Mouse (Mus musculus) kidney, adult 2 months (tissue): Measurements from ENCODE around the gene Mettl23. TPM values are rescaled to one million over a fixed set of nuclear protein-coding genes. Genes with fewer than 3 reads are reported as not detected.
A peak's percentile ranks its signal among the peaks of the same experiment; 100 is the strongest.

Experiments used
- DNase-seq: peaks from one replicate; pipeline ENCODE4 v3.0.0; 2021
- H3K27ac ChIP-seq: fragments of 200-500 bp; 2 replicates; pipeline ENCODE4 v1.5.1; 2012; ENCODE audit warnings: low read depth, low read length, control low read depth, inconsistent platforms; ENCODE audit not compliant: insufficient read depth
- H3K27me3 ChIP-seq: fragments of 200-500 bp; replicated peaks from 2 replicates; pipeline ENCODE4 v1.6.1; 2012; ENCODE audit warnings: mild to moderate bottlenecking, moderate library complexity, low read length, inconsistent platforms; ENCODE audit not compliant: control insufficient read depth, insufficient read depth
- H3K36me3 ChIP-seq: fragments of 200-500 bp; 2 replicates; pipeline ENCODE4 v1.6.1; 2012; ENCODE audit warnings: mild to moderate bottlenecking, moderate library complexity, low read length, inconsistent platforms; ENCODE audit not compliant: control insufficient read depth, insufficient read depth
- H3K4me1 ChIP-seq: fragments of 200-500 bp; 2 replicates; pipeline ENCODE4 v1.6.1; 2011; ENCODE audit warnings: low read length; ENCODE audit not compliant: control insufficient read depth, insufficient read depth
- H3K4me3 ChIP-seq: fragments of 200-500 bp; 2 replicates; pipeline ENCODE4 v1.5.1; 2011; ENCODE audit warnings: mild to moderate bottlenecking, low read depth, low read length, control low read depth; ENCODE audit not compliant: insufficient read depth
- CTCF ChIP-seq: fragments of 200-500 bp; conservative IDR thresholded peaks from 2 replicates; pipeline ENCODE4 v1.5.1; 2011; ENCODE audit warnings: low read depth, mild to moderate bottlenecking, control low read depth, low read length, moderate library complexity, mixed read lengths; ENCODE audit not compliant: insufficient read depth, insufficient read length
- POLR2A ChIP-seq: fragments of 200-500 bp; IDR thresholded peaks from one replicate; pipeline ENCODE4 v1.6.1; 2011; ENCODE audit warnings: low read depth, low read length, control low read depth
- WGBS: fragments of 180-500 bp; shearing (Covaris S2); methylation state at CpG from one replicate; pipeline ENCODE4 v1.1.7; 2018; 5-methylcytosine and 5-hydroxymethylcytosine counted together
- polyA plus RNA-seq: library from polyadenylated mRNA; depleted of rRNA; stranded (reverse); fragments of >200 nt; gene quantifications from 2 replicates; pipeline ENCODE4 v1.2.3, GENCODE M21; 2012

Gene Mettl23
- polyA plus RNA-seq, 1 experiment = 32.8 TPM

GRCm38 (mm10) chr11:116807526-116807925 lies 35.6 kb upstream of the Mettl23 start:
- Histone ChIP-seq H3K27ac (no peak overlapping the region), H3K4me1 (no peaks in the 10 kb centered on the region), H3K27me3 (no peaks in the 10 kb centered on the region), H3K4me3 (no peak overlapping the region), H3K36me3 (no peaks in the 10 kb centered on the region)
- no peak for DNase-seq
- no peak for TF ChIP-seq CTCF
- no peak for TF ChIP-seq POLR2A
- 50% methylated on average over 3 of the region's 3 CpGs for WGBS

- WGBS = 22% methylated on average over 7 of the region's 7 CpGs
- Histone ChIP-seq H3K4me3 (no peak overlapping the region), H3K4me1 (no peaks in the 10 kb centered on the region), H3K27ac (peak overlapping the region; percentile 61), H3K27me3 (no peaks in the 10 kb centered on the region), H3K36me3 (no peaks in the 10 kb centered on the region)
- DNase-seq = peak; percentile 91
- TF ChIP-seq CTCF (peak; percentile 89), POLR2A (no peak)
These were observed 35.0 kb upstream of the Mettl23 start for GRCm38 (mm10) chr11:116807938-116808606.

GRCm38 (mm10) chr11:116808811-116809395 lies 34.2 kb upstream of the Mettl23 start:
- 0 out of 2 replicates have a peak, but pooled peaks cover 4% of the 10 kb centered on the region for H3K4me1 ChIP-seq
- TF ChIP-seq POLR2A = no peak
- TF ChIP-seq CTCF = no peak
- 84% methylated on average over 11 of the region's 11 CpGs for WGBS
- H3K36me3 ChIP-seq = no peaks in the 10 kb centered on the region
- no peak overlapping the region for H3K4me3 ChIP-seq
- DNase-seq = no peak
- H3K27me3 ChIP-seq = no peaks in the 10 kb centered on the region
- no peak overlapping the region for H3K27ac ChIP-seq

- H3K4me3 ChIP-seq = no peak overlapping the region
- no peaks in the 10 kb centered on the region for H3K27me3 ChIP-seq
- no peaks in the 10 kb centered on the region for H3K36me3 ChIP-seq
- no peak for DNase-seq
- no peak overlapping the region for H3K27ac ChIP-seq
- 90% methylated on average over 8 of the region's 8 CpGs for WGBS
- 0 out of 2 replicates have a peak, but pooled peaks cover 6% of the 10 kb centered on the region for H3K4me1 ChIP-seq
- no peak for TF ChIP-seq CTCF
- TF ChIP-seq POLR2A = no peak
These were observed 33.6 kb upstream of the Mettl23 start for GRCm38 (mm10) chr11:116809520-116809919.

- H3K4me3 ChIP-seq = no peak overlapping the region
- no peaks in the 10 kb centered on the region for H3K27me3 ChIP-seq
- no peaks in the 10 kb centered on the region for H3K36me3 ChIP-seq
- no peak overlapping the region for H3K27ac ChIP-seq
- no peak for DNase-seq
- no peak for TF ChIP-seq POLR2A
- TF ChIP-seq CTCF = no peak
- 87% methylated on average over 11 of the region's 11 CpGs for WGBS
- 0 out of 2 replicates have a peak, but pooled peaks cover 6% of the 10 kb centered on the region for H3K4me1 ChIP-seq
These were observed 32.5 kb upstream of the Mettl23 start for GRCm38 (mm10) chr11:116810528-116810927.

GRCm38 (mm10) chr11:116810983-116811901 lies 31.8 kb upstream of the Mettl23 start:
- TF ChIP-seq POLR2A (no peak), CTCF (no peak)
- 20% methylated on average over 32 of the region's 32 CpGs for WGBS
- H3K4me1 ChIP-seq = 0 out of 2 replicates have a peak, but pooled peaks cover 6% of the 10 kb centered on the region
- no peak overlapping the region for H3K27ac ChIP-seq
- no peaks in the 10 kb centered on the region for H3K27me3 ChIP-seq
- H3K4me3 ChIP-seq = peak overlapping the region; percentile 3; the same call in 1 of the 2 replicates
- peak; percentile 60 for DNase-seq
- no peaks in the 10 kb centered on the region for H3K36me3 ChIP-seq

- Histone ChIP-seq H3K27ac (no peak overlapping the region), H3K4me1 (0 out of 2 replicates have a peak, but pooled peaks cover 6% of the 10 kb centered on the region), H3K27me3 (no peaks in the 10 kb centered on the region), H3K4me3 (no peak overlapping the region), H3K36me3 (no peaks in the 10 kb centered on the region)
- peak; percentile 33 for DNase-seq
- WGBS = 64% methylated on average over 21 of the region's 21 CpGs
- no peak for TF ChIP-seq POLR2A
These were observed 30.1 kb upstream of the Mettl23 start for GRCm38 (mm10) chr11:116812793-116813529.
